Mouse (Mus musculus) layer of hippocampus, adult 9-11 months (tissue): ENCODE data around the gene Scrg1.
"Not testable (repeated sequence)": the region's sequence is repeated elsewhere in the genome, so short reads cannot be mapped to it uniquely, and the experiment has no call there.

Source experiments
- DNase-seq: peaks from one replicate; pipeline ENCODE4 v3.0.0; 2022

The Scrg1 gene

GRCm38 (mm10) chr8:57457942-57458341 is 2.2 kb downstream of the Scrg1 start:
- DNase-seq: no peak

- no peak for DNase-seq
These were observed 7.1 kb downstream of the Scrg1 start for GRCm38 (mm10) chr8:57462839-57463238.

DNA sequence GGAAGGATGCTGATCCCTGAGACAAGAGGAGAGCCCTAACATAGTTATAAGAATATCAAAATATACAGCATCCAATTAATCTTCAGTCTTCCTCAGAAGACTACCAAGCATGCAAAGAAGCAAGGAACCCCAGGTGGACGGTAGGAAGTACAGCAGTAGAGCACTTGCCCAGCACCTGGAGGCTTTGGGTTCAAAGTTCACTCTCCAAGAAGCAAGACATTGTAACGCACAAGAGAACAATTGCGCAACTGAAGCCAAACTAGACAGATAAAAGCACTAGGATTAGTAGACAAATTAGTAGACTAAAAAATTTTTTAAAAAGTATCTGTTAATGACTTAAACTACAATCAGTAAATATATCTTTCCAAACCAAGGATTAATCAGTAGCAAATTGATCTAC is 8.0 kb downstream of the Scrg1 start:
- DNase-seq: no peak

DNA sequence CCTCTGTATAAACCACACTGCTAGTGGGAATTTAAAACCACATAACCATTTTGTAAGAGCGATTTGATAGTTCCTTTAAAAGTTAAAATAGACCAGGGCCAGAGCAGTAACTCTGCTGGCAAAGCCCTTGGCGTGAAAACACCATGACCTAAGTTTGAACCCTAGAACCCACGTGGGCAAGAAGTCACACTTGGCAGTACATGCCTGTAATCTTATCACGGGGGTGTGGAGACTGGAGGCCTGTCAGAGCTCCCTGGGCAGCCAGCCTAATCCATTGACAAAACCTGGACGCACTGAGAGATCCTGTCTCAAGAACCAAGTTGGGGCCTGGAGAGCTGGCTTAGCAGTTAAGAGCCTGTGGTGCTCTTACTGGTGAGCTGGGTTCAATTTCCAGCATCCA is 12.9 kb downstream of the Scrg1 start:
- no peak for DNase-seq

DNA sequence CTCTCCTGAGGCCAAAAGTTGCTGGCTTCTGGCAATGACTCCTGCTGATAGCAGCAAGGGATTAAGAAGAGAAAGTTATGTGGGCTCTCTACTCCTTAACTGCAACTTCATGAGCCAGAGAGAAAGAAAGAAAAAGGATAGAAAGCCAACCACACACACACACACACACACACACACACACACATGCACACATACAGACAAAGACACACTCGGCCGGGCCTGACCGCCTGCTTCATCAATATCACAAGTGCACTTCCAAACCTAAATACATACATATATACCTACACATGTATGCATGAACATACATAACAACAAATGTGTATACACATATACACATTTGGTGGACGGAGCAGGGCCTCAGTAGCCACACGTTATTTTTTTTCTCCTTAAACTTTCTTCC is 15.1 kb downstream of the Scrg1 start:
- DNase-seq: no peak

DNA sequence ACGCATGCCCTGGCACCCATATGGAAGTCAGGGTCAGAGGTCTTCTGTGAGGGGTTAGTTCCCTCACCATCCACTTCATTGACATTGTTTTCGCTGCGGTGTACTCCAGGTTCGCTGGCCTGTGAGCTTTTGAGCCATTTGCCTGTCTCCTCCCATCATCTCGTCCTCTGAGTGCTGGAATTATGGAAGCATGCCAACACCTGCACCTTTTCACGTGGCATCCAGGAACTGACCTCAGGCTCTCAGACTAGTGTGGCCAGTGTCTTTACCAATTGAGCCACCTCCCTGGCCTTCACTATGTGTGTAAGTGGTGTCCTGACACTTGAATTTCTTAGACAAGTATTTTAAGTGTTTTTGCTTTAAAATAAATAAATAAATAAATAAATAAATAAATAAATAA is 18.0 kb downstream of the Scrg1 start:
- DNase-seq: no peak

DNA sequence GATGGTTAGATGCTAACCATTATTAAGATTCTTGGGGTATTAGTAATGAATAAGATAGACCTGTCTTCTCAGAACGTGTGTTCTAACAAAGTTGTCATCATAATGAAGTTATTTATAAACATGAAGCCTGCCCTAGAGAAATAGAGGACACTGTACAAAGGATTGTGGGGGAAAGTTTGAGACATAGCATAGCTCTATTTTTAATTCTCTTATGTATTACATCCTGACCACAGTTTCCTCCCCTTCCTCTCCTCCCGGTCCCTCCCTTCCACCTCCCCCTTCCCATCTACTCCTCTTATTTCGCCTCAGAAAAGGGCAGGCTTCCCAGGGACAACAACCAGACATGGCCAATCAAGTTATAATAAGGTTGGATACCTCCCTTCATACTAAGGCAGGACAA is 22.7 kb downstream of the Scrg1 start:
- DNase-seq: no peak

GRCm38 (mm10) chr8:57479700-57480099 is 24.0 kb downstream of the Scrg1 start:
- DNase-seq: no peak

DNA sequence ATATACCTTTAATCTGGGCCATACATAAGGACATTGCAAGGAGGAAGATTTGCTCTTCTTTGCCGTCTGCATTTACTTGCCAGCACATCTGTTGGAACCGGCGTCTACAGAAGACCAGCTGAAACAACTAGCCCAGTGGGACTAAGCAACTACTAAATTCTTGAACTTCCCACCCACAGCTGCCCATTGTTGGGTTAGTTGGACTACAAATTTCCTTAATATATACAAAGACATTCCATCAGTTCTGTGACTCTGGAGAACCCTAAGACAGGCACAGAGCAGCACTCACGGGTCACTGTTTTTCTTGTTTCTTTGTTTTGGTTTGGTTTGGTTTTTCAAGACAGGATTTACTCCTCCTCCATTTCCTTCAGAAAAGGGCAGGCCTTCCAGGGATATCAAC is 24.9 kb downstream of the Scrg1 start:
- no peak for DNase-seq

- DNase-seq: peak; percentile 17
These were observed 31.0 kb downstream of the Scrg1 start for GRCm38 (mm10) chr8:57486491-57487440.

- DNase-seq: peak; percentile 97
These were observed 31.9 kb downstream of the Scrg1 start, which contains the start of gene Sap30 for GRCm38 (mm10) chr8:57487441-57488155. Gene Sap30 (minus strand): TSS chr8:57487860.

GRCm38 (mm10) chr8:57488312-57488765 is 32.6 kb downstream of the Scrg1 start:
- peak; percentile 36 for DNase-seq

- DNase-seq: no peak
These were observed 33.6 kb downstream of the Scrg1 start for GRCm38 (mm10) chr8:57489366-57489765.

DNA sequence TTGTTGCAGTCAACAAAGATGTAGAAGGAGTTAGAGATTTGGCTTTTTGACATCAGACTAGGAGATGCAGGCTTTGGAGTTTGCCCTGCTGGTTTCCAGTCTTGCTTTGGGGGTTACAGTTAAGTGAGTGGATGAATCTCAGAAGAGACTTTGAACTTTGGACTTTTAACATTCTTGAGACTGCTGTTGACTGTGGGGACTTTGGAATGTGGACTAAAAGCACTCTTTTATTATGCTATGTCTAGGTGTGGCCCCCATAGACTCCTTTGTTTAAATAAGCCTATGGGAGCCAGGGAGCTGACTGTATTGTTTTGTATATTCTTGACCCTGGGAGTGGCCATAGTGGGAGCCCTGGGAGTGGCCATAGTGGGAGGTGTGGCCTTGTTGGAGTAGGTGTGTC is 34.2 kb downstream of the Scrg1 start:
- DNase-seq: no peak

- DNase-seq: no peak
These were observed 36.1 kb downstream of the Scrg1 start for GRCm38 (mm10) chr8:57491873-57492272.

DNA sequence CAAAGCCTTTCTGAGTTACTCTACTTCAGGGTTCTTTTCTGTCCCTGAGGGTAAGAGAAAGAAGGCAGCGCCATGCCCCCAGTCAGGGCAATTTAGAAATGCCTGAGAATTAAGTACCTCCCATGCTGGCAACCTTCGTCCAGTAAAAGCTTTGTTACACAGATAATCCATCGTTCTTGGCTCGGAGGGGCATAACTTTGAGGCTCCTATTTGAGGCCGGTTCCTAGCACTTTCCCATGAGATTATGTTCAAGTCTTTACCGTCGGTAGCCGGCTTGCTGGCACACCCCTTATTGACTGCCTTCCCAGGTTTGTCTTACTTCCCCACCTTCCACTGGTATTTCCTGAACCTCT is 42.7 kb downstream of the Scrg1 start:
- DNase-seq: no peak

DNA sequence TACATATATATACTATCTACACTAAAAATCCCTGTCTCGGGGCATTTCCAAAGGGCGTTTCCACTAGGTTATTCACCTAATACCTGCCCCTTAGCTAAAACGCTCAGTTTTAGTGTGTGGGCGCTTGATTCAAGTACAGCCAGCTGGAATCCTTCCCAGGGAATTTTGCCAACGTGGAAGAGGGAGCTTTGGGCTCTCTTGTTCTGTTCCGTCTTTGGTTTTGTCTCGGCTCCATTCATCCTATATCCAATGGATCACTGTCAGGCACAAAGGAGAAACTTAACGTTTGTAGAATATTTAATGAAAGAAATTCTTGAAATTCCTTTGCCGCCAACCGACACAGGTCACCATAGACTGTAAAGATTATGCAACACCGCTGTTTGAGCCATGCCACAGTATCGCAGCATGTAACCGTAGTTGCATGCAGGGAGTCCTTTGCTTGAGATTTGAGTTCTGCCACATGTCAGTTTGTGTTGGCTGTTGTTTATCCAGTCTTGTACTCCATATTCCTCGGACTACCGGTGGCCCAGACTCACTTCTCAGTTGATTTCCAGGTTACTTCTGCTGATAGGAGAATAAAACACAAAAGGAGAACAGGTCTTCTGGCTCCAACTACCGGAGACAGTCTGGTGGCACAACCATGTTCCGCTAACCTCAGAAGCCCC is 43.3 kb downstream of the Scrg1 start:
- no peak for DNase-seq

DNA sequence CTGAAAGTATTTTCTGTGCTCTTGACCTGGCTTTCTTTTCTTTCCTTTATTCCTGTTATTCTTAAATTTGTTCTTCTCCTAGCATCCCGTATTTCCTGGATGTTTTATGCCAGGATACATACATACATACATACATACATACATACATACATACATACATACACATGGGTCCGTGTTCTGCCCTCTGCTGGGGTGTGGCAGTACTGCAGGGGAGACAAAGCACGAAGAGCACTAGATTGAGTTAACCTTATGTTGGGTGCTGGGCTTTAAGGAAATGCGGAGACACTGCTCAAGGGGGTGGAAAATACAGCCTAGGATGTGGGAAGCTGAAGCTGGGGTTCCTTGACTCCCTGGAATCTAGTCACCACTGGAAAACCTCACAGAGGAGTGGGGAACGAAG is 47.9 kb downstream of the Scrg1 start:
- DNase-seq: peak; percentile 26

DNA sequence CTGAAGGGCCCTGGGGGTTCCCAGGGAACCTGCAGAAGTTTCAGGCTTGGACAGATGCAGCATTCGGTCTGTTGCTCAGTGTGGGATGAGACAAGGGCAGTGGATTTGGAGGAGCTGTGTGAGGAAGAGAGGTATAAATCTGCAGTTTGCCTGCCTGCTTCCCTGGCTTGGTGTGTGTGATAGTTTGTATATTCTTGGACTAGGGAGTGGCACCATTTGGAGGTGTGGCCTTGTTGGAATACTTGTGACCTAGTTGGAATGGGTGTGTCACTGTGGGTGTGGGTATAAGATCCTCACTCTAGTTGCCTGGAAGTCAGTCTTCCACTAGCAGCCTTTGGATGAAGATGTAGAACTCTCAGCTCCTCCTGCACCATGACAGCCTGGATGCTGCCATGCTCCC is 49.8 kb downstream of the Scrg1 start:
- not testable (repeated sequence) for DNase-seq

DNA sequence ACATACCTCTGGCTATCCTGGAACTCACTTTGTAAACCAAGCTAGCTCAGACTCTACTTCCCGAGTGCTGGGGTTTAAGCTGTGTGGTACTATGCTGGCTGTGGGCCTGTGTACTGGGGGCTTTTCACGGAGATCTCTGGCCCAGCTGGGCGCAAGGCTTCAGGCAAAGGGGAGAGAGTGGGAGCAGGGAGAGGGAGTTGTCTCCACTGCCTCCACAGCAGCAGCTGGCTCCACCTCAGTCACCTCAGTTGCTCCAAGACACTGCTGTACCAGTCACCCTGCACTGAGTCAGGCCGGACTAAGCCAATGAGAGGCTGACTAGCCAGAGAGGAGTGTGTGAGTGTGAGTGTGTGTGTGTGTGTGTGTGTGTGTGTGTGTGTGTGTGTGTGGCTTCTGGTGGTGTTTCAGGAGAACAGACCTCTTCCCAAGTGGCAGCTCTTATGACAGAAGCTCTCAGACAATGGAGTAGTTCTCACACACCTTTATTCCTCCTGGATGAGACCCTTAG is 51.9 kb downstream of the Scrg1 start:
- no peak for DNase-seq

DNA sequence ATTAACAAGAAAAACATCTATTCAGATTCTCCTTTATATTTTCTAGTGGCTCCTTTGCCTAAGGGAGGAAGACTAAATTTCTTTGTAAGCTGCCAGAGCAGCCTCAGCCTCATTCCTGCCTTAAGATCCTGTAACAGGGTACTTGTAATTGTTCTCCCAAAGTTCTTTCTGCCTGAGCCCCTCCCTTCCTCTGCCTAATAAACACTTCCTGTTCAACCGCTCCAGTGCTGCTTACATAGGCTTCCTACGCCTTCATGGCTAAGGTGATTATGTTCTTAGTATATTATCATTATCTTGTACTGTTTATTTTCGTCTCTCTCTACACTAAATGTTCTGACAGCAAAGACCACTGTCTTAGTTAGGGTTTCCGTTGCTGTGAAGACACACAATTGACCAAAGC is 52.9 kb downstream of the Scrg1 start:
- no peak for DNase-seq

DNA sequence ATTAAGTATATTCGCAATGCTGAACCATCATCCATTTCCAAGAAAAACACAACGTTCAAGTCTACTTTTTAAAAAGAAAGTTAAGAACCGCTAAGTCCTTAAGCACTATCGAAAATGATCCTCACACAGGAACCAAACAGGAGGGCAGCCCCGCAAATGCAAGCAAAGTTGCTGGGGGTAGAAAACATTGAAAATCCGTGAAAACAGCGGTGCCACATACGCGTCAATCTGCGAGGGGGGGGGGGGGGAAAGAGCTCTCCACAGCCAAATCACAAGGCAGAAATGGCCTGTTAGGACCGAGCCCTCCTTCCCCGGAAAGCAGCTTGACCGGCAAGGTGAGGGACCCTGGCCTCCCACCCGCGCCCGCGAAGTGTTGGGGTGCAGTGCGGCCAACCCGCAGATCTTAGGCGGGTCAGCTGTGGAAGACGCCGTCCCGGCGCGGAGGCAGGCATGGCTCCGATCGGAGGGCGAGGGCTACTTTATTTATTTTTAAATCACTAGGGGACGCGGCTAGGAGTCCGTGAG is 55.1 kb downstream of the Scrg1 start:
- DNase-seq: no peak
